8 mouse cellular contexts compared by ENCODE assay signal in the genomic region with DNA sequence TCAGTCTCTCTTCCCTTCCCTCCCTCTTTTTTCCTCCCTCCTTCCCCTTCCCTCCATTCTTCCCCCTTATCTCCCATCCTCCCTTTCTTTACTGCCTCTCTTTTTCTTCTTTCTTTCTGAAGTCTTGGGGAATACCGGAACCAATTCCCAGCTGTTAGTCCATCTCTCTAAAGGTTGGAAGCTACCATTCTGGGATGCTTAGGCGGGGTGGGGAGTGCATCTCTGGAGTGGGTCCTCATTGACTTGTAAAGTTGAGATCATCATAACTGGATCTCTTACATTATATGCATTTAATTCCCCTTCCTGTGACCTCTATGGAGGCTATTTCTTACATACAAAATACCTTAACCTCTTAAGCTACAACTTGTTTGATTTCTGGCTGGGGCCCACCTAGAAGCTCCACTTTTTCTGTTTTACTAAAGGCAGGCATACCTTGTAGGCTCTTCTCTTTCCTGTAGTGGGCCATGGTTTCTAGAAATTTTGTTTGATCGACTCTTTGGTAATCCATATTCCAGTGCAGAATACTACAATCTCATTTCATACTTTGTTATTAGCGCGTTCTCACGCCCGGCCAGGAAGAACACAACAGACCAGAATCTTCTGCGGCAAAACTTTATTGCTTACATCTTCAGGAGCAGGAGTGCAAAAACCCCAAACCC.
DNase-seq lines count a peak whose midpoint lies in the region; ATAC-seq and TF ChIP-seq lines count a peak whose summit lies in the region.

No protein-coding gene starts in this region.

- H3K27me3 ChIP-seq in kidney, postnatal 0 days (ENCODE audit: insufficient read depth, low read length): no peaks in the 10 kb centered on the region
- H3K27me3 ChIP-seq in embryonic facial prominence, embryonic 13.5 days: no peaks in the 10 kb centered on the region
- H3K27me3 ChIP-seq in intestine, embryonic 16.5 days (replicated peaks; ENCODE audit: control insufficient read depth, insufficient read depth, low read length): no peaks in the 10 kb centered on the region
- H3K27me3 ChIP-seq in neural tube, embryonic 12.5 days (replicated peaks): no peaks in the 10 kb centered on the region

- 0 out of 2 replicates have a peak, but pooled peaks cover 5% of the 10 kb centered on the region for H3K4me1 ChIP-seq in kidney, postnatal 0 days (replicated peaks; ENCODE audit: insufficient read depth, low read length)
- H3K4me1 ChIP-seq in embryonic facial prominence, embryonic 13.5 days: peaks cover 7% of the 10 kb centered on the region; the same call in 1 of the 2 replicates
- H3K4me1 ChIP-seq in intestine, embryonic 16.5 days (ENCODE audit: control insufficient read depth, insufficient read depth, low read length): no peaks in the 10 kb centered on the region
- H3K4me1 ChIP-seq in neural tube, embryonic 12.5 days: peaks cover 11% of the 10 kb centered on the region; the same call in 1 of the 2 replicates

- DNase-seq in kidney, postnatal 0 days (ENCODE audit: low spot score): peak; percentile 24
- DNase-seq in kidney, adult 8-10 months: no peak
- no peak for DNase-seq in adrenal gland, adult 18-20 months (ENCODE audit: low spot score in 2 of 2)
- DNase-seq in thymus, postnatal 25 days: no peak

- 21% methylated on average over 8 of the region's 8 CpGs for WGBS in kidney, postnatal 0 days
- 20% methylated on average over 8 of the region's 8 CpGs for WGBS in embryonic facial prominence, embryonic 13.5 days
- 21% methylated on average over 8 of the region's 8 CpGs for WGBS in intestine, embryonic 16.5 days
- WGBS in neural tube, embryonic 12.5 days: 15% methylated on average over 8 of the region's 8 CpGs

- H3K9me3 ChIP-seq in kidney, postnatal 0 days (replicated peaks; ENCODE audit: low read length): no peaks in the 10 kb centered on the region
- no peaks in the 10 kb centered on the region for H3K9me3 ChIP-seq in embryonic facial prominence, embryonic 13.5 days
- no peaks in the 10 kb centered on the region for H3K9me3 ChIP-seq in intestine, embryonic 16.5 days (ENCODE audit: control insufficient read depth, low read length)
- no peaks in the 10 kb centered on the region for H3K9me3 ChIP-seq in neural tube, embryonic 12.5 days

- H3K27ac ChIP-seq in kidney, postnatal 0 days: peak overlapping the region; percentile 44; the same call in 1 of the 2 replicates
- no peak overlapping the region for H3K27ac ChIP-seq in embryonic facial prominence, embryonic 13.5 days
- no peak overlapping the region for H3K27ac ChIP-seq in intestine, embryonic 16.5 days (ENCODE audit: low read length)
- H3K27ac ChIP-seq in neural tube, embryonic 12.5 days: no peak overlapping the region

- H3K9ac ChIP-seq in kidney, postnatal 0 days (ENCODE audit: low read depth, low read length): peak overlapping the region; percentile 58
- peak overlapping the region; percentile 68 for H3K9ac ChIP-seq in embryonic facial prominence, embryonic 13.5 days
- peak overlapping the region; percentile 51; the same call in 1 of the 2 replicates for H3K9ac ChIP-seq in intestine, embryonic 16.5 days (ENCODE audit: low read depth, low read length)
- H3K9ac ChIP-seq in neural tube, embryonic 12.5 days: peak overlapping the region; percentile 48

- TF ChIP-seq CTCF in kidney, postnatal 0 days (IDR thresholded peaks at IDR 0.05; ENCODE audit: low read depth): no peak

- H3K36me3 ChIP-seq in kidney, postnatal 0 days (ENCODE audit: insufficient read depth, low read length): no peaks in the 10 kb centered on the region
- no peaks in the 10 kb centered on the region for H3K36me3 ChIP-seq in embryonic facial prominence, embryonic 13.5 days
- no peaks in the 10 kb centered on the region for H3K36me3 ChIP-seq in intestine, embryonic 16.5 days (ENCODE audit: control insufficient read depth, insufficient read depth, low read length)
- no peaks in the 10 kb centered on the region for H3K36me3 ChIP-seq in neural tube, embryonic 12.5 days

- H3K4me3 ChIP-seq in kidney, postnatal 0 days (replicated peaks; ENCODE audit: low read depth, low read length): peak overlapping the region; percentile 48
- peak overlapping the region; percentile 47 for H3K4me3 ChIP-seq in embryonic facial prominence, embryonic 13.5 days
- peak overlapping the region; percentile 44 for H3K4me3 ChIP-seq in intestine, embryonic 16.5 days (ENCODE audit: low read length)
- peak overlapping the region; percentile 44 for H3K4me3 ChIP-seq in neural tube, embryonic 12.5 days

- H3K4me2 ChIP-seq in kidney, postnatal 0 days (ENCODE audit: low read length): peak overlapping the region; percentile 62
- peak overlapping the region; percentile 64 for H3K4me2 ChIP-seq in embryonic facial prominence, embryonic 13.5 days
- H3K4me2 ChIP-seq in intestine, embryonic 16.5 days (ENCODE audit: low read depth, low read length): peak overlapping the region; percentile 52
- H3K4me2 ChIP-seq in neural tube, embryonic 12.5 days (replicated peaks): peak overlapping the region; percentile 65

- ATAC-seq in kidney, postnatal 0 days (replicated peaks; ENCODE audit: low FRiP score, low read depth): no peak
- ATAC-seq in embryonic facial prominence, embryonic 13.5 days (ENCODE audit: insufficient number of reproducible peaks, insufficient read depth, low FRiP score, low TSS enrichment, low read depth): no peak
- ATAC-seq in intestine, embryonic 16.5 days: 0 out of 2 replicates have a peak, but pooled peaks have one; percentile 46
- ATAC-seq in neural tube, embryonic 12.5 days (ENCODE audit: low FRiP score, low read depth): peak; percentile 77
- ATAC-seq in erythroid progenitor cell, adult 5-6 weeks (replicated peaks; ENCODE audit: low FRiP score, poor library complexity, severe bottlenecking): no peak

Comparison
In these comparisons a context has a peak if more than half of its experiments do, and no peak if none do; other contexts are left out.
1. ATAC-seq: peak in intestine, embryonic 16.5 days (single experiment) and neural tube, embryonic 12.5 days (single experiment); none in kidney, postnatal 0 days (single experiment), embryonic facial prominence, embryonic 13.5 days (single experiment) and erythroid progenitor cell, adult 5-6 weeks (single experiment).
2. Peak in every context shown above with its lines, with median percentiles within 50 percentile points of each other: H3K4me2 ChIP-seq, H3K4me3 ChIP-seq and H3K9ac ChIP-seq.